Mouse (Mus musculus) liver, embryonic 14.5 days (tissue): Measurements from ENCODE around the gene Chga. TPM values are rescaled to one million over a fixed set of nuclear protein-coding genes. Genes with fewer than 3 reads are reported as not detected.

Experiments
- ATAC-seq: fragments of 200-750 bp; cut with Nextera tagmentation; 2 replicates; pipeline ENCODE4 v1.8.0; 2017; ENCODE audit warnings: moderate number of reproducible peaks, mild to moderate bottlenecking, moderate library complexity; ENCODE audit not compliant: insufficient read depth
- DNase-seq, 3 experiments: peaks; one replicate each; pipeline ENCODE4 v3.0.0-alpha.2; 2012 to 2013; ENCODE audit warnings: low read depth in 3 of 3, low spot score in 3 of 3
- H3K27ac ChIP-seq: fragments of 300-500 bp; sonication (generic); 2 replicates; pipeline ENCODE4 v1.5.1; 2014; ENCODE audit warnings: moderate library complexity, mild to moderate bottlenecking, control low read depth, inconsistent platforms
- H3K27me3 ChIP-seq: fragments of 300-500 bp; sonication (generic); 2 replicates; pipeline ENCODE4 v1.6.1; 2014; ENCODE audit warnings: mild to moderate bottlenecking, low read length, moderate library complexity; ENCODE audit not compliant: control insufficient read depth, insufficient read depth
- H3K36me3 ChIP-seq: fragments of 300-500 bp; sonication (generic); replicated peaks from 2 replicates; pipeline ENCODE4 v1.6.1; 2014; ENCODE audit warnings: low read depth; ENCODE audit not compliant: control insufficient read depth, insufficient read depth
- H3K4me1 ChIP-seq, 2 experiments: fragments of 200-500 bp in 1 of 2; fragments of 300-500 bp in 1 of 2; sonication (generic) in 1 of 2; replicated peaks; 2 replicates each; pipeline ENCODE4 v1.6.1; 2012 to 2014; ENCODE audit warnings: antibody characterized with exemption in 1 of 2, inconsistent platforms in 1 of 2, low read length in 1 of 2; ENCODE audit not compliant: control insufficient read depth in 2 of 2, insufficient read depth in 2 of 2
- H3K4me2 ChIP-seq: fragments of 300-500 bp; sonication (generic); 2 replicates; pipeline ENCODE4 v1.6.1; 2014; ENCODE audit warnings: low read depth, mild to moderate bottlenecking, control low read depth, moderate library complexity
- H3K4me3 ChIP-seq, 2 experiments: fragments of 200-500 bp in 1 of 2; fragments of 300-500 bp in 1 of 2; sonication (generic) in 1 of 2; 2 replicates each; pipeline ENCODE4 v1.5.1; 2012 to 2014; ENCODE audit warnings: low read depth in 2 of 2, low read length in 2 of 2, mild to moderate bottlenecking in 2 of 2, control low read depth in 1 of 2, inconsistent platforms in 1 of 2, moderate library complexity in 1 of 2; ENCODE audit not compliant: insufficient read depth in 1 of 2
- H3K9ac ChIP-seq: fragments of 300-500 bp; sonication (generic); replicated peaks from 2 replicates; pipeline ENCODE4 v1.6.1; 2014; ENCODE audit warnings: mild to moderate bottlenecking, control low read depth, moderate library complexity
- H3K9me3 ChIP-seq: fragments of 300-500 bp; sonication (generic); 2 replicates; pipeline ENCODE4 v1.6.1; 2016; ENCODE audit warnings: low read length, mixed read lengths; ENCODE audit not compliant: control insufficient read depth
- CTCF ChIP-seq: IDR thresholded peaks from 2 replicates; pipeline ENCODE4 v1.5.1; 2016; ENCODE audit warnings: antibody characterized with exemption, low read depth, control low read depth
- EP300 ChIP-seq: IDR thresholded peaks from 2 replicates; pipeline ENCODE4 v1.6.1; 2016; ENCODE audit warnings: antibody characterized with exemption, low read depth
- WGBS: fragments of 180-500 bp; shearing (Covaris S2); extraction: QIAGEN DNeasy Blood & Tissue Kit; methylation state at CpG from one replicate; pipeline ENCODE4 v1.1.7; 2014; ENCODE audit not compliant: insufficient replicate concordance; 5-methylcytosine and 5-hydroxymethylcytosine counted together
- polyA plus RNA-seq, 2 experiments: library from polyadenylated mRNA; depleted of rRNA in 1 of 2; stranded (reverse) in 1 of 2; unstranded in 1 of 2; fragments of >200 nt; fragmentation: Nextera tagmentation in 1 of 2; extraction: Ambion mirVana in 1 of 2; gene quantifications; 2 replicates each; pipeline versions ENCODE4 v1.2.1 to v1.2.3; 2012 to 2014

The Chga gene
- polyA plus RNA-seq, 2 experiments, result 1.2 to 1.9 TPM

- 15% methylated on average over 3 of the region's 3 CpGs for WGBS
- Histone ChIP-seq H3K36me3 (no peaks in the 10 kb centered on the region), H3K9me3 (no peaks in the 10 kb centered on the region), H3K27ac (no peak overlapping the region), H3K4me1 (peaks cover 0 to 4% of the 10 kb centered on the region in 2 experiments; a peak in 1 of 4 replicates), H3K27me3 (no peaks in the 10 kb centered on the region), H3K4me2 (no peak overlapping the region), H3K4me3 (no peak overlapping the region), H3K9ac (no peak overlapping the region)
- TF ChIP-seq EP300 (no peak), CTCF (no peak)
- ATAC-seq (no peak), DNase-seq (no peak)
Measured at GRCm38 (mm10) chr12:102524216-102524615, 30.6 kb upstream of the Chga start.

- ATAC-seq (no peak), DNase-seq (peak in 1 of 3 experiments; percentile 10)
- Histone ChIP-seq H3K27me3 (no peaks in the 10 kb centered on the region), H3K36me3 (no peaks in the 10 kb centered on the region), H3K4me1 (peaks cover 0 to 4% of the 10 kb centered on the region in 2 experiments; a peak in 1 of 4 replicates), H3K4me2 (no peak overlapping the region), H3K27ac (no peak overlapping the region), H3K9me3 (no peaks in the 10 kb centered on the region), H3K4me3 (no peak overlapping the region), H3K9ac (no peak overlapping the region)
- TF ChIP-seq CTCF (peak; percentile 50), EP300 (no peak)
- 26% methylated on average over 6 of the region's 6 CpGs for WGBS
Measured at GRCm38 (mm10) chr12:102524760-102525159, 30.0 kb upstream of the Chga start.

GRCm38 (mm10) chr12:102527989-102528388 lies 26.8 kb upstream of the Chga start:
- TF ChIP-seq EP300 (no peak), CTCF (no peak)
- ATAC-seq, result no peak

GRCm38 (mm10) chr12:102535796-102536195 lies 19.0 kb upstream of the Chga start:
- 62% methylated on average over 1 of the region's 1 CpGs for whole genome bisulfite sequencing
- H3K9ac ChIP-seq, result no peak overlapping the region
- no peak overlapping the region for H3K4me3 ChIP-seq
- TF ChIP-seq CTCF (no peak), EP300 (no peak)
- H3K9me3 ChIP-seq, result no peaks in the 10 kb centered on the region
- DNase-seq (no peak), ATAC-seq (no peak)
- H3K4me2 ChIP-seq, result no peak overlapping the region
- no peaks in the 10 kb centered on the region for H3K36me3 ChIP-seq
- H3K27ac ChIP-seq, result no peak overlapping the region
- H3K27me3 ChIP-seq, result no peaks in the 10 kb centered on the region
- no peaks in the 10 kb centered on the region for H3K4me1 ChIP-seq

More at GRCm38 (mm10) chr12:102527989-102528388, 26.8 kb upstream of the Chga start:
- Histone ChIP-seq H3K4me2 (no peak overlapping the region), H3K9ac (no peak overlapping the region), H3K36me3 (no peaks in the 10 kb centered on the region), H3K9me3 (no peaks in the 10 kb centered on the region), H3K4me3 (no peak overlapping the region), H3K4me1 (peaks cover 0 to 4% of the 10 kb centered on the region in 2 experiments; a peak in 1 of 4 replicates), H3K27me3 (no peaks in the 10 kb centered on the region), H3K27ac (no peak overlapping the region)
- WGBS, result 36% methylated on average over 5 of the region's 5 CpGs
- DNase-seq, result no peak

- no peak overlapping the region for H3K4me3 ChIP-seq
- TF ChIP-seq EP300 (no peak), CTCF (no peak)
- no peaks in the 10 kb centered on the region for H3K36me3 ChIP-seq
- no peaks in the 10 kb centered on the region for H3K9me3 ChIP-seq
- WGBS, result 55% methylated on average over 8 of the region's 8 CpGs
- ATAC-seq (no peak), DNase-seq (no peak)
- no peaks in the 10 kb centered on the region for H3K27me3 ChIP-seq
- no peaks in the 10 kb centered on the region for H3K4me1 ChIP-seq
- no peak overlapping the region for H3K4me2 ChIP-seq
- no peak overlapping the region for H3K9ac ChIP-seq
- H3K27ac ChIP-seq, result no peak overlapping the region
Measured at GRCm38 (mm10) chr12:102540278-102540677, 14.5 kb upstream of the Chga start.

- Histone ChIP-seq H3K4me3 (no peak overlapping the region), H3K9ac (no peak overlapping the region), H3K4me1 (no peaks in the 10 kb centered on the region), H3K4me2 (no peak overlapping the region), H3K27ac (no peak overlapping the region), H3K9me3 (no peaks in the 10 kb centered on the region), H3K36me3 (no peaks in the 10 kb centered on the region), H3K27me3 (no peaks in the 10 kb centered on the region)
- TF ChIP-seq EP300 (no peak), CTCF (no peak)
- 87% methylated on average over 7 of the region's 7 CpGs for WGBS
- ATAC-seq (no peak), DNase-seq (no peak)
Measured at GRCm38 (mm10) chr12:102541168-102541567, 13.6 kb upstream of the Chga start.
